In genomic region chr11:52310709-52311108, GRCm38 (mm10) we compare ENCODE assay signal across 15 mouse cellular contexts. TPM values are rescaled to one million over a fixed set of nuclear protein-coding genes. Genes with fewer than 3 reads are reported as not detected.
A peak's percentile ranks its signal among the peaks of the same experiment; 100 is the strongest.
DNase-seq lines count a peak whose midpoint lies in the region; ATAC-seq and TF ChIP-seq lines count a peak whose summit lies in the region.
"Had no signal": no experiment of that assay in that cellular context is flagged by ENCODE, and none has a peak within 500 bp of the region (broad histone marks: within the 10 kb centered on the region; RNA-seq: fewer than 3 reads in every experiment).

No protein-coding gene starts in this region.

- H3K27ac ChIP-seq in ES-Bruce4 (ENCODE audit: insufficient read depth, low read length): no peak overlapping the region
- H3K27ac ChIP-seq in embryonic facial prominence, embryonic 13.5 days: peak overlapping the region; percentile 69
- H3K27ac ChIP-seq: heart, embryonic 13.5 days; hindbrain, embryonic 14.5 days; stomach, embryonic 15.5 days had no signal

- peak; percentile 74 for DNase-seq in CD4-positive helper T cell, adult 2 months (ENCODE audit: low read depth, low spot score)
- peak; percentile 66 to 79 for DNase-seq in thymus, adult 18-20 months
- no peak for DNase-seq in kidney, postnatal 25 days
- no peak for DNase-seq in lung, postnatal 25 days (ENCODE audit: low spot score)
- DNase-seq: adrenal gland, postnatal 36 days; cerebellum, adult 11-12 months; gastrocnemius, postnatal 10 days; kidney, adult 9 months had no signal

- WGBS in embryonic facial prominence, embryonic 13.5 days: 26% methylated on average over 14 of the region's 14 CpGs

- no peak for TF ChIP-seq CTCF in ES-Bruce4 (IDR thresholded peaks at IDR 0.05; ENCODE audit: low read depth, low read length)

- H3K9me3 ChIP-seq in ES-Bruce4 (replicated peaks; ENCODE audit: control insufficient read depth, insufficient read depth, low read length, poor library complexity, severe bottlenecking): no peaks in the 10 kb centered on the region
- H3K9me3 ChIP-seq in embryonic facial prominence, embryonic 13.5 days: no peaks in the 10 kb centered on the region
- H3K9me3 ChIP-seq: heart, embryonic 13.5 days; stomach, embryonic 15.5 days had no signal

- 0 out of 2 replicates have a peak, but pooled peaks have one; percentile 41 for ATAC-seq in embryonic facial prominence, embryonic 13.5 days (ENCODE audit: insufficient number of reproducible peaks, insufficient read depth, low FRiP score, low TSS enrichment, low read depth)
- ATAC-seq in monocyte, adult 5-6 weeks (replicated peaks; ENCODE audit: insufficient number of reproducible peaks, low FRiP score, low TSS enrichment, poor library complexity, severe bottlenecking): no peak
- ATAC-seq: forebrain, embryonic 16.5 days had no signal

- H3K27me3 ChIP-seq in ES-Bruce4 (ENCODE audit: control insufficient read depth, insufficient read depth, low read length, poor library complexity, severe bottlenecking): no peaks in the 10 kb centered on the region
- peaks cover 12% of the 10 kb centered on the region for H3K27me3 ChIP-seq in embryonic facial prominence, embryonic 13.5 days
- H3K27me3 ChIP-seq: stomach, embryonic 15.5 days had no signal

- no peak overlapping the region for H3K9ac ChIP-seq in ES-Bruce4 (ENCODE audit: low read depth, poor library complexity, severe bottlenecking)
- no peak overlapping the region for H3K9ac ChIP-seq in embryonic facial prominence, embryonic 13.5 days
- H3K9ac ChIP-seq: heart, embryonic 13.5 days; hindbrain, embryonic 14.5 days; stomach, embryonic 15.5 days had no signal

- peak overlapping the region; percentile 55 for H3K4me3 ChIP-seq in ES-Bruce4 (ENCODE audit: low read depth, low read length)
- H3K4me3 ChIP-seq in embryonic facial prominence, embryonic 13.5 days: no peak overlapping the region
- H3K4me3 ChIP-seq: heart, embryonic 13.5 days; stomach, embryonic 15.5 days had no signal

- no peak for TF ChIP-seq POLR2A in ES-Bruce4 (IDR thresholded peaks at IDR 0.05; ENCODE audit: insufficient read depth, low read length)

- H3K4me2 ChIP-seq in embryonic facial prominence, embryonic 13.5 days: peak overlapping the region; percentile 37
- H3K4me2 ChIP-seq: heart, embryonic 13.5 days; hindbrain, embryonic 14.5 days; stomach, embryonic 15.5 days had no signal

- TF ChIP-seq EP300 in ES-Bruce4 (IDR thresholded peaks at IDR 0.05; ENCODE audit: insufficient read depth, low read depth, low read length): no peak

- H3K4me1 ChIP-seq in ES-Bruce4 (ENCODE audit: control insufficient read depth, insufficient read depth, low read length): peaks cover 5% of the 10 kb centered on the region
- peaks cover 17% of the 10 kb centered on the region for H3K4me1 ChIP-seq in embryonic facial prominence, embryonic 13.5 days
- H3K4me1 ChIP-seq: stomach, embryonic 15.5 days had no signal

- no peaks in the 10 kb centered on the region for H3K36me3 ChIP-seq in ES-Bruce4 (ENCODE audit: control insufficient read depth, insufficient read depth, low read length, poor library complexity, severe bottlenecking)
- no peaks in the 10 kb centered on the region for H3K36me3 ChIP-seq in embryonic facial prominence, embryonic 13.5 days
- H3K36me3 ChIP-seq: heart, embryonic 13.5 days; stomach, embryonic 15.5 days had no signal

RNA-seq across cellular contexts. Expression of gene Tcf7, which starts 27.9 kb away (rescaled TPM):
- polyA plus RNA-seq in ES-Bruce4 (2011; ENCODE audit: insufficient read depth, insufficient read length, low read depth, missing spikeins): 68.6 and 79.1 TPM in 2 replicates
- polyA plus RNA-seq in embryonic facial prominence, embryonic 13.5 days (2015; fragmentation: Nextera tagmentation; extraction: Ambion mirVana): 8.6 and 11.4 TPM in 2 replicates
- 3.4 to 17.2 TPM (median 3.9 TPM) in 3 replicates for total RNA-seq in monocyte, adult 5-6 weeks (2017)

RNA-seq across cellular contexts. Expression of gene Vdac1, which starts 50.0 kb away (rescaled TPM):
- 478 and 491 TPM in 2 replicates for polyA plus RNA-seq in ES-Bruce4 (2011; ENCODE audit: insufficient read depth, insufficient read length, low read depth, missing spikeins)
- polyA plus RNA-seq in embryonic facial prominence, embryonic 13.5 days (2015; fragmentation: Nextera tagmentation; extraction: Ambion mirVana): 251 and 271 TPM in 2 replicates
- 58.8 to 66.7 TPM (median 64.5 TPM) in 3 replicates for total RNA-seq in monocyte, adult 5-6 weeks (2017)

Comparison
In these comparisons a context has a peak if more than half of its experiments do, and no peak if none do; other contexts are left out.
1. DNase-seq: peak in CD4-positive helper T cell, adult 2 months (single experiment) and thymus, adult 18-20 months (2 of 2); none in kidney, postnatal 25 days (0 of 2) and lung, postnatal 25 days (single experiment).